Mouse (Mus musculus): ENCODE measurements around the gene Phactr4. TPM values are rescaled to one million over a fixed set of nuclear protein-coding genes. Genes with fewer than 3 reads are reported as not detected.
A peak's percentile ranks its signal among the peaks of the same experiment; 100 is the strongest.

The Phactr4 gene
- polyA plus RNA-seq, 1 experiment from 2014 or later, result 18.4 TPM

GRCm38 (mm10) chr4:132311209-132311608, 111.1 kb downstream of the Phactr4 start:
- no peak for ATAC-seq (ENCODE audit: low FRiP score)
- Histone ChIP-seq H3K4me1 (peaks cover 12% of the 10 kb centered on the region), H3K4me2 (replicated peaks) (no peak overlapping the region), H3K9ac (no peak overlapping the region), H3K9me3 (replicated peaks) (no peaks in the 10 kb centered on the region), H3K36me3 (peaks cover 52% of the 10 kb centered on the region), H3K27ac (no peak overlapping the region), H3K4me3 (no peak overlapping the region), H3K27me3 (no peaks in the 10 kb centered on the region)
- 62% methylated on average over 1 of the region's 1 CpGs for WGBS

- Histone ChIP-seq H3K9me3 (replicated peaks) (no peaks in the 10 kb centered on the region), H3K4me1 (peaks cover 12% of the 10 kb centered on the region), H3K9ac (peak overlapping the region; percentile 93), H3K4me2 (replicated peaks) (peak overlapping the region; percentile 73), H3K27me3 (no peaks in the 10 kb centered on the region), H3K27ac (peak overlapping the region; percentile 89), H3K36me3 (peaks cover 45% of the 10 kb centered on the region), H3K4me3 (peak overlapping the region; percentile 74)
- 32% methylated on average over 10 of the region's 10 CpGs for WGBS
- 0 out of 2 replicates have a peak, but pooled peaks have one; percentile 39 for ATAC-seq (ENCODE audit: low FRiP score)
Observed at GRCm38 (mm10) chr4:132309849-132310472, 112.3 kb downstream of the Phactr4 start.

GRCm38 (mm10) chr4:132309140-132309848, 113.0 kb downstream of the Phactr4 start:
- WGBS, result under 1% methylated on average over 15 of the region's 15 CpGs
- ATAC-seq (ENCODE audit: low FRiP score), result no peak
- H3K9me3 ChIP-seq (replicated peaks), result no peaks in the 10 kb centered on the region
- H3K27ac ChIP-seq, result peak overlapping the region; percentile 89
- H3K36me3 ChIP-seq, result peaks cover 45% of the 10 kb centered on the region
- H3K9ac ChIP-seq, result peak overlapping the region; percentile 93
- peaks cover 12% of the 10 kb centered on the region for H3K4me1 ChIP-seq
- H3K4me3 ChIP-seq, result peak overlapping the region; percentile 74
- H3K27me3 ChIP-seq, result no peaks in the 10 kb centered on the region
- peak overlapping the region; percentile 73 for H3K4me2 ChIP-seq (replicated peaks)

- 2% methylated on average over 41 of the region's 41 CpGs for WGBS
- Histone ChIP-seq H3K4me3 (peak overlapping the region; percentile 74), H3K27me3 (no peaks in the 10 kb centered on the region), H3K36me3 (peaks cover 37% of the 10 kb centered on the region), H3K9ac (peak overlapping the region; percentile 93), H3K9me3 (replicated peaks) (no peaks in the 10 kb centered on the region), H3K27ac (peak overlapping the region; percentile 89), H3K4me2 (replicated peaks) (peak overlapping the region; percentile 73), H3K4me1 (peaks cover 12% of the 10 kb centered on the region)
- peak; percentile 95 for ATAC-seq (ENCODE audit: low FRiP score)
Observed at GRCm38 (mm10) chr4:132308437-132309139, 113.7 kb downstream of the Phactr4 start.

GRCm38 (mm10) chr4:132306004-132306403, 116.3 kb downstream of the Phactr4 start:
- 73% methylated on average over 6 of the region's 6 CpGs for WGBS
- Histone ChIP-seq H3K27ac (no peak overlapping the region), H3K4me3 (no peak overlapping the region), H3K27me3 (no peaks in the 10 kb centered on the region), H3K36me3 (peaks cover 14% of the 10 kb centered on the region), H3K9ac (no peak overlapping the region), H3K9me3 (replicated peaks) (no peaks in the 10 kb centered on the region), H3K4me2 (replicated peaks) (no peak overlapping the region), H3K4me1 (peaks cover 18% of the 10 kb centered on the region)
- no peak for ATAC-seq (ENCODE audit: low FRiP score)

Small RNA genes within 50 kb of the gene (microRNA-seq; reads per million reads assigned to microRNA genes)
- not detected for gene Gm25707

Other genes starting within 250 kb of the Phactr4 start
- gene Ythdf2, start 210.2 kb downstream of the Phactr4 start, polyA plus RNA-seq (2016; fragmentation: Nextera tagmentation; extraction: Ambion mirVana), result 141 and 149 TPM in 2 replicates
- 41.3 and 43.3 TPM in 2 replicates for gene Gmeb1, start 160.9 kb downstream of the Phactr4 start, polyA plus RNA-seq (2016; fragmentation: Nextera tagmentation; extraction: Ambion mirVana)
- gene Taf12, start 148.1 kb downstream of the Phactr4 start, polyA plus RNA-seq (2016; fragmentation: Nextera tagmentation; extraction: Ambion mirVana), result 53.6 and 58.5 TPM in 2 replicates
- 0.96 and 1.5 TPM in 2 replicates for gene Rab42, start 119.1 kb downstream of the Phactr4 start, polyA plus RNA-seq (2016; fragmentation: Nextera tagmentation; extraction: Ambion mirVana)
- gene Trnau1ap, start 93.0 kb downstream of the Phactr4 start, polyA plus RNA-seq (2016; fragmentation: Nextera tagmentation; extraction: Ambion mirVana), result 80.1 and 80.6 TPM in 2 replicates
- 65.8 and 67.5 TPM in 2 replicates for gene Rcc1, start 68.9 kb downstream of the Phactr4 start, polyA plus RNA-seq (2016; fragmentation: Nextera tagmentation; extraction: Ambion mirVana)
- 18.9 and 24.5 TPM in 2 replicates for gene Med18, start 41.4 kb upstream of the Phactr4 start, polyA plus RNA-seq (2016; fragmentation: Nextera tagmentation; extraction: Ambion mirVana)
- gene Sesn2, start 88.0 kb upstream of the Phactr4 start, polyA plus RNA-seq (2016; fragmentation: Nextera tagmentation; extraction: Ambion mirVana), result 11.1 and 12.1 TPM in 2 replicates
- gene Atpif1, start 111.2 kb upstream of the Phactr4 start, polyA plus RNA-seq (2016; fragmentation: Nextera tagmentation; extraction: Ambion mirVana), result 1,136 and 1,234 TPM in 2 replicates
- gene Dnajc8, start 113.1 kb upstream of the Phactr4 start, polyA plus RNA-seq (2016; fragmentation: Nextera tagmentation; extraction: Ambion mirVana), result 159 and 164 TPM in 2 replicates
- gene Ptafr, start 141.6 kb upstream of the Phactr4 start, polyA plus RNA-seq (2016; fragmentation: Nextera tagmentation; extraction: Ambion mirVana), result 0.34 and 0.76 TPM in 2 replicates
- gene Eya3, start 216.5 kb upstream of the Phactr4 start, polyA plus RNA-seq (2016; fragmentation: Nextera tagmentation; extraction: Ambion mirVana), result 25.1 and 29.0 TPM in 2 replicates

Measured in hindbrain, embryonic 12.5 days (tissue).